Mouse (Mus musculus) heart, postnatal 25 days (tissue): ENCODE data around the gene Rpl23a. TPM values are rescaled to one million over a fixed set of nuclear protein-coding genes. Genes with fewer than 3 reads are reported as not detected.

ENCODE experiments used
- DNase-seq: peaks from one replicate; pipeline ENCODE4 v3.0.0; 2022; ENCODE audit warnings: low spot score
- intact Hi-C: fragments of 180-260 bp; cut with DNase I; formaldehyde crosslinking; loops from one replicate; pipeline ENCODE4 v1.15.1; 2025
- total RNA-seq, 2 experiments: library from RNA; stranded (reverse); gene quantifications; 2 replicates each; pipeline ENCODE4 v1.2.3; 2021

Gene Rpl23a
- total RNA-seq, 2 experiments from 2014 or later: 776 to 853 TPM

GRCm38 (mm10) chr11:78171328-78171727 lies 12.1 kb downstream of the Rpl23a start:
- no peak for DNase-seq
- intact Hi-C loops: no loop called here

- intact Hi-C loops: no loop called here
- no peak for DNase-seq
Observed at GRCm38 (mm10) chr11:78170306-78170705, 13.1 kb downstream of the Rpl23a start.

- intact Hi-C loops: no loop called here
- no peak for DNase-seq
Observed at GRCm38 (mm10) chr11:78168541-78169468, 14.6 kb downstream of the Rpl23a start.

- intact Hi-C loops: no loop called here
- DNase-seq: no peak
Observed at GRCm38 (mm10) chr11:78167257-78167959, 16.0 kb downstream of the Rpl23a start.

- no peak for DNase-seq
- intact Hi-C loops: no loop called here
Observed at GRCm38 (mm10) chr11:78166640-78167039, 16.7 kb downstream of the Rpl23a start.

GRCm38 (mm10) chr11:78166161-78166560 lies 17.2 kb downstream of the Rpl23a start:
- intact Hi-C loops: no loop called here
- DNase-seq: no peak

- no peak for DNase-seq
- intact Hi-C loops: no loop called here
Observed at GRCm38 (mm10) chr11:78165761-78166109, 17.6 kb downstream of the Rpl23a start.

- peak; percentile 68 for DNase-seq
- intact Hi-C loops: no loop called here
Observed at GRCm38 (mm10) chr11:78164924-78165760, 18.2 kb downstream of the Rpl23a start, which contains the start of gene Traf4. TSS of gene Traf4 (minus strand) at chr11:78165589.

- intact Hi-C loops: no loop called here
- no peak for DNase-seq
Observed at GRCm38 (mm10) chr11:78164604-78164923, 18.8 kb downstream of the Rpl23a start.

GRCm38 (mm10) chr11:78163681-78164603 lies 19.4 kb downstream of the Rpl23a start:
- intact Hi-C loops: no loop called here
- DNase-seq: peak; percentile 44

- intact Hi-C loops: no loop called here
- DNase-seq: no peak
Observed at GRCm38 (mm10) chr11:78163045-78163444, 20.3 kb downstream of the Rpl23a start.

GRCm38 (mm10) chr11:78162504-78162903 lies 20.9 kb downstream of the Rpl23a start:
- intact Hi-C loops: no loop called here
- no peak for DNase-seq

- intact Hi-C loops: no loop called here
- no peak for DNase-seq
Observed at GRCm38 (mm10) chr11:78161968-78162367, 21.4 kb downstream of the Rpl23a start.

- no peak for DNase-seq
Observed at GRCm38 (mm10) chr11:78161169-78161568, 22.2 kb downstream of the Rpl23a start.

GRCm38 (mm10) chr11:78160675-78161074 lies 22.7 kb downstream of the Rpl23a start:
- intact Hi-C loops: no loop called here
- DNase-seq: no peak

More at GRCm38 (mm10) chr11:78161169-78161568, 22.2 kb downstream of the Rpl23a start:
- intact Hi-C loops: no loop called here

GRCm38 (mm10) chr11:78160171-78160570 lies 23.2 kb downstream of the Rpl23a start:
- DNase-seq: no peak
- intact Hi-C loops: no loop called here

- intact Hi-C loops: loop anchor here (1.0 to 5.0 kb wide), 2 partner anchors 19 to 77 kb away; partner anchors contain the start of gene Eral1
- DNase-seq: no peak
Observed at GRCm38 (mm10) chr11:78159557-78159956, 23.8 kb downstream of the Rpl23a start.

GRCm38 (mm10) chr11:78159096-78159495 lies 24.3 kb downstream of the Rpl23a start:
- intact Hi-C loops: loop anchor here (1.0 to 5.0 kb wide), 2 partner anchors 19 to 77 kb away; partner anchors contain the start of gene Eral1
- DNase-seq: peak; percentile 56

GRCm38 (mm10) chr11:78156156-78156699 lies 27.2 kb downstream of the Rpl23a start:
- intact Hi-C loops: loop anchor here (5.0 kb wide), 1 partner anchor 74 kb away; the partner anchor contains the start of gene Eral1
- DNase-seq: no peak
